Mouse (Mus musculus): ENCODE results near the gene Srms. TPM values are rescaled to one million over a fixed set of nuclear protein-coding genes. Genes with fewer than 3 reads are reported as not detected.

Gene Srms
- polyA plus RNA-seq (2012; rRNA removed), result 0.87 and 0.91 TPM in 2 replicates

DNA sequence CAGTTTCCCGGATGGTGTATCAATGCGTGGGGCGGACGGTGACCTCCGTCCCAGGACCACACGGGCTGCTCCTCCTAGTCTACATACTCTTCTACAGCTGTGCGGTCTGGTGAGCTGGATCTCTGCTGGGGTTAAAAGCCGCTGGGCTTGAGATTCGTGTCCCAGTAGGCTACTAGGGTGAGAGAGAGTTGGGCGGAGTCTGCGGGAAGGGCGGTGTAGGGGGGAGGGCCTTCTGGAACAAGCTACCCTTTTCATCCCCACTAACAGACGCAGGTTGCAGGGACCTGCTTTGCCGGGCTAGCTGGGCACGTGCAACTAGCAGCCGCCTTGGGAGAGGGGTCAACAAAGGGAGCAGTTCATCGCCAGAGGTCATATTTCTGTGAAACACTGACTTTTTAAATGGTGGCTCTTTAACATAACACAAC is at the start of gene Srms:
Gene Srms (minus strand): TSS at position 165 of the 425 bp plus-strand sequence.
- DNase-seq, result peak; percentile 64
- Histone ChIP-seq H3K27me3 (replicated peaks; ENCODE audit: control insufficient read depth, insufficient read depth, low read length) (no peaks in the 10 kb centered on the region), H3K4me1 (ENCODE audit: control insufficient read depth, insufficient read depth, low read length) (no peaks in the 10 kb centered on the region), H3K4me3 (ENCODE audit: insufficient read depth, low read depth, low read length) (peak within 1 kb of the TSS; percentile 47), H3K36me3 (ENCODE audit: control insufficient read depth, insufficient read depth, low read length) (no peaks in the 10 kb centered on the region), H3K27ac (ENCODE audit: insufficient read depth, low read depth, low read length) (no peak within 1 kb of the TSS)
- WGBS, result 3% methylated on average over 17 of the region's 17 CpGs
- TF ChIP-seq POLR2A (IDR thresholded peaks at IDR 0.05; ENCODE audit: low read depth, low read length) (no peak), CTCF (conservative IDR thresholded peaks at IDR 0.05; ENCODE audit: insufficient read depth, insufficient read length, low read depth, low read length) (no peak)

DNA sequence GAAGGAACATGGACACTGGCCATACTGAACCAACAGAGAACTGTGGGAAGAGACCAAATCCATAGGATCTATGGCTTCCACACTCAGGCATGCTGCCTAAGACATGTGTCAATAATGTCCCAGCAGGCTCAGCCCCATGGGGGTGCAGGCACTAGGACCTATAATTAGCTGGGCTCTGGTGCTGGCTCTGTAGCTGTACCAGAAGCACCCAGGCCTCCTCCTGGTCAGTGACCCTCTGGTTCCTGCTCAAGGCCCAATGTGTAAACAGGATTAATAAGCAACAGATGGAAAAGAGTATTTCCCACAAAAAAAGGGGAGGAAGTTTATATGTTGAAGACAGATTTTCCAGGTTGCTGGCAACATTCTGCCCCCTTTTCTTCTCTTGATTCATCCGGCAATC is 40.3 kb upstream of the Srms start:
- Histone ChIP-seq H3K27me3 (replicated peaks; ENCODE audit: control insufficient read depth, insufficient read depth, low read length) (no peaks in the 10 kb centered on the region), H3K4me1 (ENCODE audit: control insufficient read depth, insufficient read depth, low read length) (no peaks in the 10 kb centered on the region), H3K4me3 (ENCODE audit: insufficient read depth, low read depth, low read length) (no peak overlapping the region), H3K27ac (ENCODE audit: insufficient read depth, low read depth, low read length) (no peak overlapping the region), H3K36me3 (ENCODE audit: control insufficient read depth, insufficient read depth, low read length) (no peaks in the 10 kb centered on the region; the same call in 1 of the 2 replicates)
- TF ChIP-seq POLR2A (IDR thresholded peaks at IDR 0.05; ENCODE audit: low read depth, low read length) (no peak), CTCF (conservative IDR thresholded peaks at IDR 0.05; ENCODE audit: insufficient read depth, insufficient read length, low read depth, low read length) (no peak)
- DNase-seq, result no peak
- 71% methylated on average over 1 of the region's 1 CpGs for WGBS

DNA sequence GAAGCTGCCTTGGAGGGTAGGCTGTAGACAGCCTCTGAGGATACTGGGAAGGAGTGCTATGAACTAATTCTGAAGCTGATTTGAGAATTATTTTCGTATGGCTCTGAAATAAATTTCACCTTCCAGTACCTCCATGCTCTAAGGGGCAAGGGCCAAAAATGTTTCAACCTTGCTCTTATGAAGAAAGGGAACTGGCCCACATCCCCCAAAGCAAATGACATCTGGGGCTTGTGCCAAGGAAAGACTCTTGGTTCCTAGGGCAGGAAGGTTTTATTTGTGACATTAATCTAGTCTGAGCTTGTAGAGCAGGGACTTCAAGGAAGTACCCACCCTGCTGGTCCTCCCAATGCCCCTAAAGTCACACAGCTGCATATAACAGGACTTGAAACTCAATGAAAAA is 38.9 kb upstream of the Srms start:
- Histone ChIP-seq H3K36me3 (ENCODE audit: control insufficient read depth, insufficient read depth, low read length) (no peaks in the 10 kb centered on the region; the same call in 1 of the 2 replicates), H3K4me3 (ENCODE audit: insufficient read depth, low read depth, low read length) (no peak overlapping the region), H3K27ac (ENCODE audit: insufficient read depth, low read depth, low read length) (no peak overlapping the region), H3K4me1 (ENCODE audit: control insufficient read depth, insufficient read depth, low read length) (no peaks in the 10 kb centered on the region), H3K27me3 (replicated peaks; ENCODE audit: control insufficient read depth, insufficient read depth, low read length) (no peaks in the 10 kb centered on the region)
- 74% methylated on average over 1 of the region's 1 CpGs for WGBS
- no peak for TF ChIP-seq CTCF (conservative IDR thresholded peaks at IDR 0.05; ENCODE audit: insufficient read depth, insufficient read length, low read depth, low read length)
- no peak for TF ChIP-seq POLR2A (IDR thresholded peaks at IDR 0.05; ENCODE audit: low read depth, low read length)
- DNase-seq, result peak; percentile 37

DNA sequence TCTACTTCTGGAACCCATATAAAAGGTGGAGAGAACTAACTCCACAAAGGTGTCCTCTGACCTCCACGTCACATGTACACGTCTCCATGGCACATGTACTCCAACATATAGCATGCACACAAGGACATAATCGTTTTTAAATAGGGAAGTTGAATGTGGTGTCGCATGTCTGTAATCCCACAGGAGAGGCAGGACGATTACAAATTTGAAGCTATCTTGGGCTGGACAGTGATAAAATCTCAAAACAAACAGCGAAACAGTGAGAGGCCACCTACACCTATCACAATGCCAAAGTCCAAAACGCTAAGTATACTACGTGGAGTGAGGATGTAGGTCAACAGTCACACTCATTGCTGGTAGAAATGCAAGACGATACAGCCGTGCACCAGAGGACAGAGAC is 36.2 kb upstream of the Srms start:
- 0 out of 2 replicates have a peak, but pooled peaks cover under 1% of the 10 kb centered on the region for H3K4me1 ChIP-seq (ENCODE audit: control insufficient read depth, insufficient read depth, low read length)
- no peak for TF ChIP-seq POLR2A (IDR thresholded peaks at IDR 0.05; ENCODE audit: low read depth, low read length)
- no peak for TF ChIP-seq CTCF (conservative IDR thresholded peaks at IDR 0.05; ENCODE audit: insufficient read depth, insufficient read length, low read depth, low read length)
- no peak overlapping the region for H3K27ac ChIP-seq (ENCODE audit: insufficient read depth, low read depth, low read length)
- DNase-seq, result no peak
- no peak overlapping the region for H3K4me3 ChIP-seq (ENCODE audit: insufficient read depth, low read depth, low read length)
- WGBS, result 70% methylated on average over 10 of the region's 10 CpGs
- H3K36me3 ChIP-seq (ENCODE audit: control insufficient read depth, insufficient read depth, low read length), result no peaks in the 10 kb centered on the region
- no peaks in the 10 kb centered on the region for H3K27me3 ChIP-seq (replicated peaks; ENCODE audit: control insufficient read depth, insufficient read depth, low read length)

DNA sequence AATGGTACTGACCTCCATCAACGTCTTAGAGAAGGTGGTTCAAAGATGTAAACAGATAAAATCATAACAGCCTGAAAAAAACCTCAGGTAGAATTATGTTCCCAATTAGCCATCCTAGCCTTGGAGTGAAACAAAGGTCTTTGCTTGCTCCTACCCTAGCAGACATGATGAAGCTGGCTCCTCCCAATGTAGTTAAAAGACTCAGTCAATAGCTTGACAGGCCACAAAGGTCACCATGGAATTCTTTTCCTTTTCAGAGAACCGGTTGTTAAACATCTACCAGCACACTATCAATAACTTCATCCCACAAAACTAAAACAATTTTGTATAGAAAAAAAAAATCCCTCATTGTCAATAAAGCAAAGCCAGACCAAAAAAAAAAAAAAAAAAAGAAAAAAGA is 32.0 kb upstream of the Srms start:
- WGBS, result 35% methylated on average over 2 of the region's 2 CpGs
- no peak overlapping the region for H3K4me3 ChIP-seq (ENCODE audit: insufficient read depth, low read depth, low read length)
- H3K27me3 ChIP-seq (replicated peaks; ENCODE audit: control insufficient read depth, insufficient read depth, low read length), result no peaks in the 10 kb centered on the region
- no peak for TF ChIP-seq CTCF (conservative IDR thresholded peaks at IDR 0.05; ENCODE audit: insufficient read depth, insufficient read length, low read depth, low read length)
- TF ChIP-seq POLR2A (IDR thresholded peaks at IDR 0.05; ENCODE audit: low read depth, low read length), result no peak
- no peaks in the 10 kb centered on the region for H3K36me3 ChIP-seq (ENCODE audit: control insufficient read depth, insufficient read depth, low read length)
- 0 out of 2 replicates have a peak, but pooled peaks cover 2% of the 10 kb centered on the region for H3K4me1 ChIP-seq (ENCODE audit: control insufficient read depth, insufficient read depth, low read length)
- no peak overlapping the region for H3K27ac ChIP-seq (ENCODE audit: insufficient read depth, low read depth, low read length)
- DNase-seq, result peak; percentile 47

DNA sequence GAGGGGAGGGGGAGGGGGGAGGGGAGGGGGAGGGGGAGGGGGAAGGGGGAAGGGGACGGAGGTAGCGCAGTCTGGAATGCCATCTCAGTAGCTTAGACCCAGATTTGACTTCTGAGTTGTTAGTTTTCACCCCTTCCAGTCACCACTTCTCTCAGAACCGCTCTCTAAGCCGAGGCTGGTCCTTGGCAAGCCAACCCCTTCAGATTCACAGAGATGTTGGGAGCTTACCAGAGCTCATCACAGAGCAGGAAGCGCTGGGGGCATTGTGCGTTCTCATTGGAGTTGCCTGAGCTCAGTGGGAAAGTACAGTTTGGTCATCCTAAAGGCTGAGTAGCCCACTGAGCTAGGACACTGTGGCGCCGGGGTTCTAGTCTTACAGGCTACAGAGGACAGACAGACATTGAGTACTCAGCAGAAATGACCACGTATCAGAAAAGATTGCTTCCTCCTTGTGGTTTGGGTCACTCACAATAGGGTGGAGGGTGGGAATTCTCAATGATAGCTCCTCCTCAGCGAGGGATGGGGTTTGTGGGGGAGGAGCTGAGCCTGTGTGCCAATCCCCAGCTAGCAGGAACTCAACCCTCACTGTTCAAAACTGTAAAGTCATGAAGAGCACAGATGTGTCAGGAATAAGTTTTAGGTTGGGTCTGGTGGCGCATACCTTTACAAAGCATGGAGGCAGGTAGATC is 30.9 kb upstream of the Srms start:
- H3K27ac ChIP-seq (ENCODE audit: insufficient read depth, low read depth, low read length), result 0 out of 2 replicates have a peak overlapping the region, but pooled peaks have one; percentile 43
- TF ChIP-seq POLR2A (IDR thresholded peaks at IDR 0.05; ENCODE audit: low read depth, low read length), result no peak
- no peak for TF ChIP-seq CTCF (conservative IDR thresholded peaks at IDR 0.05; ENCODE audit: insufficient read depth, insufficient read length, low read depth, low read length)
- 0 out of 2 replicates have a peak, but pooled peaks cover 2% of the 10 kb centered on the region for H3K4me1 ChIP-seq (ENCODE audit: control insufficient read depth, insufficient read depth, low read length)
- no peaks in the 10 kb centered on the region for H3K27me3 ChIP-seq (replicated peaks; ENCODE audit: control insufficient read depth, insufficient read depth, low read length)
- WGBS, result 45% methylated on average over 9 of the region's 11 CpGs
- no peaks in the 10 kb centered on the region for H3K36me3 ChIP-seq (ENCODE audit: control insufficient read depth, insufficient read depth, low read length)
- no peak overlapping the region; the same call in 1 of the 2 replicates for H3K4me3 ChIP-seq (ENCODE audit: insufficient read depth, low read depth, low read length)
- DNase-seq, result peak; percentile 65

DNA sequence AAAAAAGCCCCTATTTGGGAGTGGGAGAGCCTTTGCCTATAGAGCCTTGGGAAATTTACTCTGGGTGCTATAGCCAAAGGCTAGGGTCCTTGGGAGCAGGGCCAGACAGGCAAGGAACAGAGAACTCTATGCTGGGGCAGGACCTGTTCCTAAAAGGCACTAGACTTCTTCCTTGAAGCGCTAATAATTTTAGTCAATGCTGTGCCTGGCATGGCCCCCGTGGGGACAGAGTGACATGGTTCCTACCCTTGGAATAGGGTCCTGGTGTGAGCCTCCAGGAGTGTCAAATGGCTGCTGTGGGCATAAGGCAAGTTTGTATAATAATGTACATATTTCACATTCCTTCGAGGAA is 29.3 kb upstream of the Srms start:
- H3K36me3 ChIP-seq (ENCODE audit: control insufficient read depth, insufficient read depth, low read length), result no peaks in the 10 kb centered on the region
- no peak overlapping the region for H3K4me3 ChIP-seq (ENCODE audit: insufficient read depth, low read depth, low read length)
- 47% methylated on average over 3 of the region's 3 CpGs for WGBS
- H3K27ac ChIP-seq (ENCODE audit: insufficient read depth, low read depth, low read length), result no peak overlapping the region
- no peak for TF ChIP-seq CTCF (conservative IDR thresholded peaks at IDR 0.05; ENCODE audit: insufficient read depth, insufficient read length, low read depth, low read length)
- TF ChIP-seq POLR2A (IDR thresholded peaks at IDR 0.05; ENCODE audit: low read depth, low read length), result no peak
- no peaks in the 10 kb centered on the region for H3K27me3 ChIP-seq (replicated peaks; ENCODE audit: control insufficient read depth, insufficient read depth, low read length)
- no peak for DNase-seq
- 0 out of 2 replicates have a peak, but pooled peaks cover 2% of the 10 kb centered on the region for H3K4me1 ChIP-seq (ENCODE audit: control insufficient read depth, insufficient read depth, low read length)
